Mouse (Mus musculus): Measurements from ENCODE around the gene Tenm4.

- no peak for TF ChIP-seq CTCF (IDR thresholded peaks at IDR 0.05; ENCODE audit: low read depth, low read length)
- TF ChIP-seq TAL1 (conservative IDR thresholded peaks at IDR 0.05; ENCODE audit: low read depth, low read length) = no peak
- no peak for TF ChIP-seq POLR2AphosphoS5 (IDR thresholded peaks at IDR 0.05; ENCODE audit: insufficient replicate concordance, low read depth, low read length)
- TF ChIP-seq GATA2 (IDR thresholded peaks at IDR 0.05; ENCODE audit: borderline replicate concordance, low read depth, low read length) = no peak
These were observed 648.5 kb downstream of the Tenm4 start for GRCm38 (mm10) chr7:96819538-96819937.

Data from G1E (cell line).